Mouse (Mus musculus) liver, embryonic 11.5 days (tissue): ENCODE results near the gene Hoxd4. TPM values are rescaled to one million over a fixed set of nuclear protein-coding genes. Genes with fewer than 3 reads are reported as not detected.
A peak's percentile ranks its signal among the peaks of the same experiment; 100 is the strongest.

Experiments
- ATAC-seq: fragments of 200-750 bp; cut with Nextera tagmentation; replicated peaks from 2 replicates; pipeline ENCODE4 v1.8.0; 2017; ENCODE audit warnings: moderate number of reproducible peaks, mild to moderate bottlenecking, moderate TSS enrichment, moderate library complexity; ENCODE audit not compliant: low FRiP score
- DNase-seq: peaks from one replicate; pipeline ENCODE4 v3.0.0-alpha.2; 2017; ENCODE audit warnings: low spot score
- H3K27ac ChIP-seq: fragments of 300-500 bp; sonication (generic); 2 replicates; pipeline ENCODE4 v1.5.1; 2014; ENCODE audit warnings: mild to moderate bottlenecking, low read depth, low read length, control low read depth
- H3K27me3 ChIP-seq: fragments of 300-500 bp; sonication (generic); replicated peaks from 2 replicates; pipeline ENCODE4 v1.6.1; 2014; ENCODE audit warnings: low read length, mixed read lengths; ENCODE audit not compliant: control insufficient read depth, insufficient read depth
- H3K36me3 ChIP-seq: fragments of 300-500 bp; sonication (generic); 2 replicates; pipeline ENCODE4 v1.6.1; 2014; ENCODE audit warnings: mild to moderate bottlenecking, low read length, moderate library complexity, mixed read lengths; ENCODE audit not compliant: control insufficient read depth, insufficient read depth
- H3K4me1 ChIP-seq: fragments of 300-500 bp; sonication (generic); replicated peaks from 2 replicates; pipeline ENCODE4 v1.6.1; 2014; ENCODE audit warnings: low read length, mixed read lengths; ENCODE audit not compliant: control insufficient read depth, insufficient read depth
- H3K4me2 ChIP-seq: fragments of 300-500 bp; sonication (generic); 2 replicates; pipeline ENCODE4 v1.6.1; 2014; ENCODE audit warnings: mild to moderate bottlenecking, control low read depth, moderate library complexity
- H3K4me3 ChIP-seq: fragments of 300-500 bp; sonication (generic); 2 replicates; pipeline ENCODE4 v1.5.1; 2014; ENCODE audit warnings: low read depth, low read length, control low read depth
- H3K9ac ChIP-seq: fragments of 300-500 bp; sonication (generic); 2 replicates; pipeline ENCODE4 v1.6.1; 2014; ENCODE audit warnings: low read depth, low read length, control low read depth
- H3K9me3 ChIP-seq: fragments of 300-500 bp; sonication (generic); 2 replicates; pipeline ENCODE4 v1.6.1; 2016; ENCODE audit warnings: low read length, inconsistent platforms, mixed read lengths; ENCODE audit not compliant: control insufficient read depth
- WGBS: fragments of 180-500 bp; shearing (Covaris S2); extraction: QIAGEN DNeasy Blood & Tissue Kit; methylation state at CpG from one replicate; pipeline ENCODE4 v1.1.7; 2014; 5-methylcytosine and 5-hydroxymethylcytosine counted together
- polyA plus RNA-seq: library from polyadenylated mRNA; unstranded; fragments of >200 nt; fragmentation: Nextera tagmentation; extraction: Ambion mirVana; gene quantifications from 2 replicates; pipeline ENCODE4 v1.2.1, GENCODE M21; 2014

Gene Hoxd4
- polyA plus RNA-seq, 1 experiment from 2014 or later, result 0.18 TPM

DNA sequence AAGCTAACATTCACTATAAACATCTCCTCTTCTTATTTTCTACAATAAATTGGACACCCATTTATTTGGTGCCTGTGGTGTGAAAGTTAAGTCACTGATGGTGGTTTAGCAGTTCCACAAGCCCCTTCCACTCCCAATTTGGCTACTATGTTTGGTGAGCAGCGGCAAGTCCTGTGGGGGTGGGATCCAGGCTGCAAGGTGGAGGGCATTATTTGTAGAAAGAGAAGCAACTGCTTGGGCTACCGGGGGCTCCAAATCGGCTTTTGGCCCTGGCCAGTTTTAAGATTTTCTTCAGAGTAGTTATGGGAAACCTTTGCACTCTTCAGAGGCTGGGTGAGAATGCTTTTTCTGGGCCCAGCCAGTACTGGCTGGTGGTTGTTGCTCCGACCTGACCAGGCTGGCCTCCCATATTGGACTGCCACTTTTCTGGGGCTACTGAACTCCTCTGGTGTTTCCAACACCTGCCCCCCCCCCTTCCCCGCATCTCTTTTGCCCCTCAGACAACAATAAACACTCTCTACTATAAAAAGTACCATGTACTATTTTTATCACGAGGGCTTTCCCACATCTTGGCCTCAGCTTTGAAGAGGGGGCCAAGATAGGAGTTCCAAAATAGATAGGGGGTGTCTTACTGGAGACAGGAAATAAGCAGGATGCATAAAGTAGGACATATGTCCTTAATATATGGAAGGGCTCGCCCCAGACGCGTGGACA, 20.2 kb downstream of the Hoxd4 start:
- Histone ChIP-seq H3K4me3 (no peak overlapping the region), H3K9ac (no peak overlapping the region), H3K4me2 (no peak overlapping the region; the same call in 1 of the 2 replicates), H3K27ac (no peak overlapping the region), H3K9me3 (no peaks in the 10 kb centered on the region), H3K36me3 (no peaks in the 10 kb centered on the region), H3K4me1 (peaks cover 2% of the 10 kb centered on the region; the same call in 1 of the 2 replicates), H3K27me3 (peaks cover 98% of the 10 kb centered on the region)
- ATAC-seq, result no peak
- no peak for DNase-seq
- WGBS, result 18% methylated on average over 9 of the region's 9 CpGs

DNA sequence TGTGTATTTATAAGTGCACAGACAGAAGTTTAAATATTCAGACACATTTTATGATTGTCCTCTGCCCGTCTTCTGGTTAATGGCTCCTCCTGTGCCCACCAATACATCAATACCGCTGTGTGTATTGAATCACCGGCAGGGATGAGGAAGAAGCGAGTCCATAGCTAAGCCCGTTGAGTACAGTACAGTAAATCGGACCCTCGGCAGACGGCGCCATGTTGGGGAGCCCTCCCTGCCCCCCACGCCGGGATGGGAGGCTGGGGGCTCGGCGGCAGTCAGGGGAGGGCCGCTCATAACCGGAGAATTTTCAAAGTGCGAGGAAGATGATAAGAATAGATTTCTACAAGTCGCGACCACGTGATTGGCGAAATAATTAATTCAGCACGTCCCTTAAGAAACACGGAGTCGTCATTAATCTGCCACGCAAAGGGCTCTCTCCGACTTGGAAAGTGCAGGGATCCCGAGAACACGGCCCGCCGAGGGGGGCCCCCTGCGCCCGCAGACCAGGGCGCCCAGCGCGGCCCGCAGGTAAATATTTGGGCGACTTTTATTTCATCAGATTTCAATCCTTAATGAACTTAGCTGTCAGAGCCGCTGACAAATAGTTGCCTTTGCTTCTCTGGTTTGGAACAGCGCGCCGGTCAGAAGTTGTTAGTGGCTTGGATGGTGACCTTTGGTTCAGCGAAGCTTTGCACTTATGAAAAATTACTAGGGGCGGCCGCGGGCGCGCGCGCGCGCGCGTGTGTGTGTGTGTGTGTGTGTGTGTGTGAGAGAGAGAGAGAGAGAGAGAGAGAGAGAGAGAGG, 21.0 kb downstream of the Hoxd4 start:
- peak overlapping the region; percentile 24 for H3K4me2 ChIP-seq
- no peak overlapping the region for H3K27ac ChIP-seq
- DNase-seq (peak; percentile 36), ATAC-seq (no peak)
- H3K27me3 ChIP-seq, result peaks cover 98% of the 10 kb centered on the region
- H3K9me3 ChIP-seq, result no peaks in the 10 kb centered on the region
- 0 out of 2 replicates have a peak overlapping the region, but pooled peaks have one; percentile 6 for H3K4me3 ChIP-seq
- no peaks in the 10 kb centered on the region; the same call in 1 of the 2 replicates for H3K4me1 ChIP-seq
- no peak overlapping the region for H3K9ac ChIP-seq
- no peaks in the 10 kb centered on the region for H3K36me3 ChIP-seq
- 2% methylated on average over 52 of the region's 52 CpGs for WGBS

- no peak for ATAC-seq
- Histone ChIP-seq H3K9ac (no peak overlapping the region), H3K4me1 (no peaks in the 10 kb centered on the region; the same call in 1 of the 2 replicates), H3K27me3 (peaks cover 98% of the 10 kb centered on the region), H3K4me3 (no peak overlapping the region), H3K36me3 (no peaks in the 10 kb centered on the region), H3K27ac (no peak overlapping the region), H3K4me2 (peak overlapping the region; percentile 24), H3K9me3 (no peaks in the 10 kb centered on the region)
- peak; percentile 35 for DNase-seq
- 1% methylated on average over 16 of the region's 16 CpGs for WGBS
These were observed 21.6 kb downstream of the Hoxd4 start for GRCm38 (mm10) chr2:74733317-74733661.

DNA sequence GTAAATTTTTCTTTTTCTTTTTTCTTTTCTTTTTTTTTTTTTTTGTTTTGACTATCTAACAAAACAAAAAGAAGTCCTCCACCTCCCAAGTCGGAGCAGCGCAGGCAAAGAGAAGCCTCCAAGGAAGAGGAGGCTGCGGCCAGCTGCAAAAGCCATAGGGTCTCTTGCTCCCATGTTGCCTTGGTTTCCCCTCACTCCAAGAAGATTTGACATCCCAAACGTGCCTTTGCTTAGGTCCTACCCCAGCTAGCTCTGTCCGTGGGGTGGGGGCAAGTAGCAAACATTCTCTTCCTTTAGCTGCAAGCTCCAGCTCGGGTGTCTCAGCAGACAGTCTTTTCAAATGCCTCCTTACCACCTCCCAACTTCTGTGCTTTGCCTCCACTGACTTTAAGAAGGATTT, 22.0 kb downstream of the Hoxd4 start:
- no peak overlapping the region for H3K4me2 ChIP-seq
- no peak for ATAC-seq
- peaks cover 98% of the 10 kb centered on the region for H3K27me3 ChIP-seq

GRCm38 (mm10) chr2:74734451-74734850, 22.7 kb downstream of the Hoxd4 start:
- Histone ChIP-seq H3K4me1 (no peaks in the 10 kb centered on the region; the same call in 1 of the 2 replicates), H3K4me3 (no peak overlapping the region), H3K36me3 (no peaks in the 10 kb centered on the region), H3K9me3 (no peaks in the 10 kb centered on the region), H3K4me2 (no peak overlapping the region), H3K27me3 (peaks cover 98% of the 10 kb centered on the region), H3K9ac (no peak overlapping the region), H3K27ac (no peak overlapping the region)
- ATAC-seq (no peak), DNase-seq (peak; percentile 36)
- WGBS, result 5% methylated on average over 13 of the region's 13 CpGs

More for the DNA sequence above, 22.0 kb downstream of the Hoxd4 start:
- no peaks in the 10 kb centered on the region; the same call in 1 of the 2 replicates for H3K4me1 ChIP-seq
- H3K4me3 ChIP-seq, result no peak overlapping the region
- peak; percentile 32 for DNase-seq
- H3K27ac ChIP-seq, result no peak overlapping the region
- no peak overlapping the region for H3K9ac ChIP-seq
- WGBS, result 3% methylated on average over 6 of the region's 6 CpGs
- H3K36me3 ChIP-seq, result no peaks in the 10 kb centered on the region
- no peaks in the 10 kb centered on the region for H3K9me3 ChIP-seq

GRCm38 (mm10) chr2:74734996-74735811, 23.5 kb downstream of the Hoxd4 start:
- DNase-seq (peak; percentile 42), ATAC-seq (no peak)
- no peak overlapping the region for H3K9ac ChIP-seq
- no peak overlapping the region; the same call in 1 of the 2 replicates for H3K4me2 ChIP-seq
- H3K27me3 ChIP-seq, result peaks cover 100% of the 10 kb centered on the region
- 6% methylated on average over 27 of the region's 27 CpGs for WGBS
- H3K9me3 ChIP-seq, result no peaks in the 10 kb centered on the region
- no peaks in the 10 kb centered on the region; the same call in 1 of the 2 replicates for H3K4me1 ChIP-seq
- no peaks in the 10 kb centered on the region for H3K36me3 ChIP-seq
- no peak overlapping the region for H3K4me3 ChIP-seq
- no peak overlapping the region for H3K27ac ChIP-seq

DNA sequence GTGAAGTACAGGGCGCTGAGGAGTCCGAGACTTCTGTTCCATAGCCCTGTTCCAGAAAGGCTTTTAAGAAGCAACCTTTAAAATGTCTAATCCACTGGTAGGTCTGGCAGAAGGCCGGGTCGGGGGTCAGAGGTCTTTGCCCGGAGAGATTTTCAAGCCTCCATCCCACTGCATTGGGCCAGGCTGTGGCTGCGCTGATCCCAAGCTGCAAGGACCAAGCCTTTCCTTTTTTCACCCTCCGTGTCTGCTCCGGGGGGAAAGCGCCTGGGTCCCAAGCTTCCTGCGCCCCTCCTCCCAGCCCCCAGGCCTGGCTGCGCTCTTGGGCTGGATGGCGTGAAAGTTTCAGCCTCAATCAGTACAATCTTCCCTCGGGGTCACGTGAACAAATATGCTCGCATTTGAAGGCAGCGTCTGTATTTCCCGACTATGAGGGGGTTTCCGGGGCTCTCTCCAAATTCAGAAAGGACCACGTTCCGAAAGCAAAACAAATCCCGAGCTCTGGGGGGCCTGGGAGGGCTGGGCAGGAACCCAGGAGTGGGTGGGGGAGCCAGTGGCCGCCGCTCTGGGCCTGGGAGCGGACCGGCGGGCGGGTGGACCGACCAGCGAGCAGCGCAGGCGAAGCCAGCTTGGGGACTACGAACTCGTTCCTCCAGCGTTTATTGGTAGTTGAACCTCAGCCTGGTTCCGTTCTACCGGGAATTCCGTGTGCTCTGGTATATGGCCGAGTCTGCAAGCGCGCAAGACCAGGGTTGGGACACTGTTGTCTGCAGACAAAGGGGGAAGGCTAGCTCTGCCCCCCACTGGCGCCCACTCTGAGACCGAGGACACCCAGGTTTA, 24.3 kb downstream of the Hoxd4 start:
- no peak overlapping the region for H3K9ac ChIP-seq
- peak overlapping the region; percentile 19; the same call in 1 of the 2 replicates for H3K4me3 ChIP-seq
- no peaks in the 10 kb centered on the region for H3K9me3 ChIP-seq
- H3K4me2 ChIP-seq, result peak overlapping the region; percentile 32
- peaks cover 100% of the 10 kb centered on the region for H3K27me3 ChIP-seq
- DNase-seq (peak; percentile 42), ATAC-seq (no peak)
- 2% methylated on average over 42 of the region's 42 CpGs for WGBS
- no peaks in the 10 kb centered on the region; the same call in 1 of the 2 replicates for H3K4me1 ChIP-seq
- H3K36me3 ChIP-seq, result no peaks in the 10 kb centered on the region
- no peak overlapping the region for H3K27ac ChIP-seq
